Mouse (Mus musculus): ENCODE measurements around the gene Padi1.

Gene Padi1

GRCm38 (mm10) chr4:140815996-140816917, 29.3 kb downstream of the Padi1 start:
- no peak for DNase-seq (ENCODE audit: low spot score in 2 of 2)

- DNase-seq (ENCODE audit: low spot score in 2 of 2), result no peak
Observed at GRCm38 (mm10) chr4:140815496-140815895, 30.1 kb downstream of the Padi1 start.

GRCm38 (mm10) chr4:140814241-140815225, 31.0 kb downstream of the Padi1 start:
- no peak for DNase-seq (ENCODE audit: low spot score in 2 of 2)

GRCm38 (mm10) chr4:140813358-140814185, 32.0 kb downstream of the Padi1 start:
- DNase-seq (ENCODE audit: low spot score in 2 of 2), result no peak

GRCm38 (mm10) chr4:140812609-140813008, 33.0 kb downstream of the Padi1 start:
- DNase-seq (ENCODE audit: low spot score in 2 of 2), result no peak

GRCm38 (mm10) chr4:140812191-140812590, 33.4 kb downstream of the Padi1 start:
- no peak for DNase-seq (ENCODE audit: low spot score in 2 of 2)

- DNase-seq (ENCODE audit: low spot score in 2 of 2), result no peak
Observed at GRCm38 (mm10) chr4:140810458-140811260, 34.9 kb downstream of the Padi1 start, which contains the start of gene Padi3. Gene Padi3 (minus strand): TSS chr4:140810648.

GRCm38 (mm10) chr4:140809118-140809517, 36.5 kb downstream of the Padi1 start:
- DNase-seq (ENCODE audit: low spot score in 2 of 2), result no peak

GRCm38 (mm10) chr4:140804601-140805000, 41.0 kb downstream of the Padi1 start:
- no peak for DNase-seq (ENCODE audit: low spot score in 2 of 2)

- DNase-seq (ENCODE audit: low spot score in 2 of 2), result no peak
Observed at GRCm38 (mm10) chr4:140801364-140801763, 44.2 kb downstream of the Padi1 start.

- no peak for DNase-seq (ENCODE audit: low spot score in 2 of 2)
Observed at GRCm38 (mm10) chr4:140796786-140797185, 48.8 kb downstream of the Padi1 start.

GRCm38 (mm10) chr4:140794678-140795077, 50.9 kb downstream of the Padi1 start:
- DNase-seq (ENCODE audit: low spot score in 2 of 2), result no peak

GRCm38 (mm10) chr4:140793795-140794194, 51.8 kb downstream of the Padi1 start:
- DNase-seq (ENCODE audit: low spot score in 2 of 2), result no peak

- DNase-seq (ENCODE audit: low spot score in 2 of 2), result no peak
Observed at GRCm38 (mm10) chr4:140792584-140792983, 53.0 kb downstream of the Padi1 start.

- DNase-seq (ENCODE audit: low spot score in 2 of 2), result no peak
Observed at GRCm38 (mm10) chr4:140791071-140791470, 54.5 kb downstream of the Padi1 start.

- DNase-seq (ENCODE audit: low spot score in 2 of 2), result no peak
Observed at GRCm38 (mm10) chr4:140789983-140790382, 55.6 kb downstream of the Padi1 start.

GRCm38 (mm10) chr4:140788983-140789382, 56.6 kb downstream of the Padi1 start:
- DNase-seq (ENCODE audit: low spot score in 2 of 2), result no peak

- DNase-seq (ENCODE audit: low spot score in 2 of 2), result no peak
Observed at GRCm38 (mm10) chr4:140788264-140788663, 57.3 kb downstream of the Padi1 start.

- DNase-seq (ENCODE audit: low spot score in 2 of 2), result no peak
Observed at GRCm38 (mm10) chr4:140787414-140787813, 58.2 kb downstream of the Padi1 start.

GRCm38 (mm10) chr4:140785217-140785616, 60.4 kb downstream of the Padi1 start:
- no peak for DNase-seq (ENCODE audit: low spot score in 2 of 2)
